In the genomic region with DNA sequence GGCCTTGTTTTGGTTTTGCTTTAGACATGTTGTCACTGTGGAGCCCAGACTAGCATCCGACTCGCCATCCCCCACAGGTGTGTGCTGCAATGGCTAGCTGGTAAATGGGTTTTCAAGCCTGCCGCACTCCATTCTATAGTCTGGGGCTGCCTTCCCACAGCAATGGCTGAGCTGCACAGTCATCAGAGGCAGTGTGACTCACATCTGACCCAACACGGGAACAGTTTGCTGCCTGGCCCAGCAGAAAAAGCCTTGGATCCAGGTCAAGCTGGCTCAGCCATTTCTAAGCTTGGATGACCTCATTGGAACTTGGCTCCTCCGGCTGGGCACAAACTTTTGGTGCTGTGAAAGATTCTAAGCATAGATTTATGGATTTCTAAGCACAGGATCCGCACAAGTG, we compare ENCODE assay signal across 8 mouse cellular contexts.
DNase-seq lines count a peak whose midpoint lies in the region; ATAC-seq and TF ChIP-seq lines count a peak whose summit lies in the region.

No protein-coding gene starts in this region.

- no peak for TF ChIP-seq POLR2A in cerebellum, adult 2 months (IDR thresholded peaks at IDR 0.05; ENCODE audit: borderline replicate concordance, insufficient read depth, low read length)

- H3K27ac ChIP-seq in heart, embryonic 10.5 days = no peak overlapping the region
- H3K27ac ChIP-seq in cerebellum, adult 2 months (ENCODE audit: insufficient read depth, low read length) = peak overlapping the region; percentile 21; the same call in 1 of the 2 replicates

- no peak for TF ChIP-seq CTCF in cerebellum, adult 2 months (IDR thresholded peaks at IDR 0.05; ENCODE audit: borderline replicate concordance, insufficient read depth, low read depth, low read length)

- no peaks in the 10 kb centered on the region for H3K4me1 ChIP-seq in heart, embryonic 10.5 days
- peaks cover 29% of the 10 kb centered on the region for H3K4me1 ChIP-seq in cerebellum, adult 2 months (ENCODE audit: control insufficient read depth, insufficient read depth, low read length)

- DNase-seq in heart, adult 11 months = peak; percentile 96
- no peak for DNase-seq in heart, embryonic 10.5 days (ENCODE audit: low spot score)
- peak; percentile 94 for DNase-seq in 3T3-L1 (ENCODE audit: low read depth, low spot score)
- DNase-seq in cerebellum, adult 2 months = peak; percentile 84 to 94
- DNase-seq in heart, postnatal 4 days = peak; percentile 40
- DNase-seq in thymus, postnatal 25 days = no peak
- no peak for DNase-seq in neural tube, embryonic 10.5 days (ENCODE audit: extremely low spot score, low spot score)

- no peak overlapping the region for H3K4me3 ChIP-seq in heart, embryonic 10.5 days
- H3K4me3 ChIP-seq in cerebellum, adult 2 months (replicated peaks; ENCODE audit: insufficient read depth, low read depth, low read length) = no peak overlapping the region

- ATAC-seq in erythroid progenitor cell, adult 5-6 weeks (replicated peaks; ENCODE audit: low FRiP score, poor library complexity, severe bottlenecking) = no peak

- peaks cover 48% of the 10 kb centered on the region for H3K36me3 ChIP-seq in heart, embryonic 10.5 days

- H3K9me3 ChIP-seq in heart, embryonic 10.5 days = no peaks in the 10 kb centered on the region

- H3K27me3 ChIP-seq in heart, embryonic 10.5 days (ENCODE audit: insufficient read depth, poor library complexity, severe bottlenecking) = no peaks in the 10 kb centered on the region
- no peaks in the 10 kb centered on the region for H3K27me3 ChIP-seq in cerebellum, adult 2 months (ENCODE audit: control insufficient read depth, insufficient read depth, low read length)

- 83% methylated on average over 6 of the region's 6 CpGs for WGBS in heart, embryonic 10.5 days
- 12% methylated on average over 6 of the region's 6 CpGs for WGBS in cerebellum, adult 2 months

Comparison
In these comparisons a context has a peak if more than half of its experiments do, and no peak if none do; other contexts are left out.
1. DNase-seq: peak in heart, adult 11 months (single experiment), 3T3-L1 (single experiment), cerebellum, adult 2 months (2 of 2) and heart, postnatal 4 days (single experiment); none in heart, embryonic 10.5 days (single experiment), thymus, postnatal 25 days (single experiment) and neural tube, embryonic 10.5 days (single experiment).